Mouse (Mus musculus) urinary bladder, postnatal 25 days (tissue): ENCODE measurements at regions not wholly inside any gene's neighbourhood (a gene's known extent, or its start where the extent isn't known, plus 50 kb on each side); places are given as distances from the start of the nearest gene placed in this dataset.
A peak's percentile ranks its signal among the peaks of the same experiment; 100 is the strongest.

Source experiments
- DNase-seq: peaks from one replicate; pipeline ENCODE4 v3.0.0; 2022; ENCODE audit warnings: low spot score

DNA sequence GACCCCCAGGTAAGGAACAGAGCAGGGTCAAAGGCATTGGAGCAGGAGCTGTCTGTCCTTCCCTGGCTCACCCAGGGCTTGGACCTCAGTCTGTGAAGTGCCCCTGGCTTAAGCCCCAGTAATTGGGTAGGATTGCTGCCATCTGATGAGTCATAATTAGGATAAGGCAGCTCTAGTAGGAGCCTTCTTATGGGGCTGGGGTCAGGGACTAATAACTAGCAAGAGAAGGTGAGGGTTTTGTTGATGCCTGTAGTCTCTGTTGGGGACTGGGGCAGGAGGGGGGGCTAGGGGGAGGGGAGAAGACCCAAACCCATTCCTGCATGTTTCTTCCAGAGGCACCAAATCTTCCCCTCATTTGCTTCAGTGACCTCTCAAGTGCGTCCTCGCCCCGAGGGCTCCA is 172.4 kb upstream of the Mki67 start:
- DNase-seq = no peak

DNA sequence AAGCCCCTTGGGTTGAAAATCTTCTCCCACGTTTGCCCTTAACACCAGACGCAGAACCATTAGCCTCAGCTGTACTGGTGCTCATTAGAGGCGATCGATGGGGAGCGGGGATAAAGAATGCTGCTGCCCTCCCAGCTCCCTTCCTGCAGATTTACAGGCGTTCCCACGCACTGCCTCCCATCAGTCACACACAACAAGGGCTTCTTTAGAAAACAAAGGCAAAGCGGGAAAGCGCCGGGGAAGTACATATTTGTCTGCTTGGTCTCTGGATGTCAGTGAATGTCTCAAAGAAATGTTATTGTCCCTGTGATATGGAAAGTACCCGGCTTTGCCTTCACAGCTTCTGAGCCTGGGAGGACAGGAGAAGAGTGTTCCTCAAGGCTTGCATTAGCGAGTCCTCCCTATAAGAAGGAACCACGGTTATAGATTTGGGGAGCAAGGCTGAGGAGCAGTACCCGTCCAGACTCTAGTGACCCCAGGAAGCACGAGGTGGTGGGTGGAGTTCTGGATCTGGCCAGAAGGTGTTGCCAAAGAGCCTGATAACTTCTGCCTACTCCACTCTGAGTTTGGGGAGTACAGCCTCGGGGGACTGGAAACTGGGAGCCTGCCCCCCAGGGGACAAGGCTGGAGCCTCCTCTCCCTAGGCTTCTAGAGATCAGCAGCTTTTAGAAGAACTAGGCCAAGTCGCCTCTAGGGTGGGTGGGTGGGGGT is 173.0 kb upstream of the Mki67 start:
- DNase-seq = peak; percentile 12

DNA sequence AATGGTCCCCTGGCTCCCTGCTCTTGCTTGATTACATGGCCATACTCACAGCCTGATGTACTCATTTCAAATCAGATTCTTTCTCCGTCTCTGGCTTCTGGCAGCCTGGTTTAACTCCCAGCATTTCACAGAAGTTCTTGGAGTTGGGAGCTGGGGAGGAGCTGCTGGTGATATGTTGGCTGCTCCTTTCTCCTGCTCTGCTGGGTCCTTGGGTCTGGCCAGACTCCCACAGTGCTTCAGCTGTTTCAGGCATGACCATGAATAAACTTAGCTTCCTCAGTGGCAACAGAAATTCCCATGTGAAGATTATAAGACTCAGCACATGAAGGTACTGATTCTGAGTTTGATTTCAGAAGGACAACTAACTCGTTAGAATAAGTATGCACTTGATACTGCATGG is 182.7 kb upstream of the Mki67 start:
- DNase-seq = no peak

DNA sequence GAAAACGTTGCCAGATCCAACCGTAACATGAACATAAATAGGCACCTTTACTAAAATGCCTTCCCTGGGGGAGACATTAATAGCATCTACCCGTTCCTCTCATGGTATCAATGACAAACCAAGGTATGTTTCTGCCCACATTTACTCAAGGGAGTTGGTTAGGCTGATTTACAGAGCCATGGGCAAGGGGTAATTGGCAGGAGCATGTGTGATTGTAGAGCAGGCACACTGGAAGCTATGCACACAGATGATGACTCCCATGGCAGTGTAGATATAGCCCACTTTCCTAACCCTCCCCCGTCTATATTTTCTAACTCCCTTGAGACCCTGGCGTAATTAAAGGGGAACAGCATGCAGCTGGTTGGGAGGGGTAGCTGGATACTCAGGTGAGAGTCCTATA is 183.6 kb upstream of the Mki67 start:
- DNase-seq = no peak

GRCm38 (mm10) chr7:135900861-135901321 is 184.7 kb upstream of the Mki67 start:
- DNase-seq = no peak

DNA sequence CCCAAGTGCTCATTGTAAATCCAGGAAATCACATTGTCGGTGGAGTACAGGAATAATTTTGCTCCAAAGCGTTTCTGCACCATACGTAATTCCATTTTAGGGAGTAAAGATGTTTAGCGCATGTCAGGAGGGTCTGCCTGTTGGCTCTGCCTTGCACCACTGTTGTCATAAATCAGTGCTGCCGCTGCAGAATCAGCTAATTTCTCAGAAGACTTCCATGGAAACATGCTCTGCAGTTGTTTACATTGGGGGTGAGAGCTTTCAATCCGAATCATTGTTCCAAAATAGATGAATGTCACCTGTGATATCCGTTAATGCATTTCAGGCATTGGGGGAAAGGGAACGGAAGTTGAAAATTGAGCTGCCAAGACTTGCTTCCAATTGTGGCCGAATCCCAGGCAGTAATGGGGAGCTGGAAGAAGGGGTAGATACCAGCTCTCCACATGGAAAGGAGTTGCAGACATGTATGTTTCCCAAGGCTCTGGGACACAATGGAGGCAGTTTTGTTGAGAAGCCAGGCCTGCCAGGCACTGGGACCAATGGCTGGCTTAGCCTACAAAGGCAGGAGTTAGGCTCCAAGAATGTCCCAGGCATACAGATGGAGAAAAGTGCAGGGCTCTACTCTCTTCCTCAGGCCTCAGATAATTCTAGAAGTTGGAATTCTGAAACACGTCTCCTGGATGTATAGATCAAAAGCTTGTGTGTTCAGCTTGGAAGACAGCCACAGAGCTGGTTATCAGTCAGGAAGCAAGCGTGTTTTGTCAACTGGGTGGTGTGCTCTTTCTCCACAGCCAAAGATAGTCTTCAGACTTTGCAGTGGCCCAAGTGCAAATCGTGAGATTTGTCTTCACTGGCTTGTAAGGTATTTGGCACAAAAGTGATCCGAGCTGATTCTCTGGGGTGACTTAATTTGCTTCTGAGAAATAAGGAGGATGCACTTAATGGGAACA is 186.2 kb upstream of the Mki67 start:
- DNase-seq = no peak

DNA sequence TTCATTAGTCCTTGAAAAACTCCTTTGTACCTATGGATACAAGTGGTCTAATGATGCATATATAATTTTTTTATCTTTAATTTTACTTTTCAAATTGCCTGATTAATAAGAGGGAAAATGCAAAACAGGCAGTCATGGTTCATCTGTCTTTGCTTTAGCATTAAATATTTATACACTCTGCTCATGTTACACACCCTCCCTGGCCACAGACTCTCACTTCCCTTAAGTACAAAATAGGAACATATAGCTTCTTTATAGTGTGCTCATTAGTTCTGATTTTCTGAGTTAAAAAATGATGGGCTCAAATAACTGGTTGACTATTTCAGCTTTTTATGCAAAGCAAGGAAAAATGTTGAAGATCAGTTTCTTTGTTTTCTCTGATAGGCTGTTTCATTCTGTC is 195.2 kb upstream of the Mki67 start:
- no peak for DNase-seq

DNA sequence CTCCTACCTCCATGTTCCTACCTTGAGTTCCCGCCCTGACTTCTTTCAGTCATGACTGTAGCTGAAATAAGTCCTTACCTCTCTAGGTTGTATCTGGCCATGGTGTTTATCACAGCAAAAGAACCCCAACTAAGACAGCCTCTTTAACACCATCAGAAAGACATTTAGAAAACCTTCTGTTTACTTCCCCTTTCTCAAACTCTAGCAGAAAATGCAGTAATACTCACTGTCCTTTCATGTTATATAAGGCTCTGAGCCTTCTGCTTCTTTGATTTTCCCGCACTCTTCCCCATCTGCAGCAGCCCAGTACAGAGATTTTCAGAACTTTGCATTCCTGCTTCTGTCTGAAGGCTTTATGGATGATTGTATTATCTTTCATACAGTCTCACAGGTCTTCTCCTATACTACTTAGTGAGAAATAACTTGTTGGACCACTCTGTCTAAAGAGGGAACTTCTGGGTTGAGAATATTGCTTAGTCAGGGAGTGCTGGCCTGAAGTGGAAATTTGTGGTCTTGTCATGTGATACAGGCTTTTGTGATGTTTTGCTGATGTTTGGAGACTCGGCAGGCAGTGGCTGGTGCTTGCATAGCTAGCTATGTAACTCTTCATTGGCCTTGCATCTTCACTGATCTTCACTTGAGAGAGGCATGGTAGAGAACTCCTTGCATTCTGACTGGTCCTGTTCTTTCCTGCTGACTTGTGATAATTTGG is 197.9 kb upstream of the Mki67 start:
- DNase-seq = no peak

GRCm38 (mm10) chr7:135923876-135924275 is 207.7 kb upstream of the Mki67 start:
- DNase-seq = no peak

GRCm38 (mm10) chr7:135924641-135925040 is 208.5 kb upstream of the Mki67 start:
- no peak for DNase-seq

- DNase-seq = no peak
These were observed 213.9 kb upstream of the Mki67 start for GRCm38 (mm10) chr7:135930091-135930490.

- DNase-seq = no peak
These were observed 216.5 kb upstream of the Mki67 start for GRCm38 (mm10) chr7:135932595-135933175.

- DNase-seq = no peak
These were observed 219.0 kb upstream of the Mki67 start for GRCm38 (mm10) chr7:135935180-135935579.

GRCm38 (mm10) chr7:135937465-135937864 is 221.3 kb upstream of the Mki67 start:
- no peak for DNase-seq

GRCm38 (mm10) chr7:135939341-135939740 is 223.2 kb upstream of the Mki67 start:
- no peak for DNase-seq

- DNase-seq = no peak
These were observed 226.7 kb upstream of the Mki67 start for GRCm38 (mm10) chr7:135942826-135943225.

DNA sequence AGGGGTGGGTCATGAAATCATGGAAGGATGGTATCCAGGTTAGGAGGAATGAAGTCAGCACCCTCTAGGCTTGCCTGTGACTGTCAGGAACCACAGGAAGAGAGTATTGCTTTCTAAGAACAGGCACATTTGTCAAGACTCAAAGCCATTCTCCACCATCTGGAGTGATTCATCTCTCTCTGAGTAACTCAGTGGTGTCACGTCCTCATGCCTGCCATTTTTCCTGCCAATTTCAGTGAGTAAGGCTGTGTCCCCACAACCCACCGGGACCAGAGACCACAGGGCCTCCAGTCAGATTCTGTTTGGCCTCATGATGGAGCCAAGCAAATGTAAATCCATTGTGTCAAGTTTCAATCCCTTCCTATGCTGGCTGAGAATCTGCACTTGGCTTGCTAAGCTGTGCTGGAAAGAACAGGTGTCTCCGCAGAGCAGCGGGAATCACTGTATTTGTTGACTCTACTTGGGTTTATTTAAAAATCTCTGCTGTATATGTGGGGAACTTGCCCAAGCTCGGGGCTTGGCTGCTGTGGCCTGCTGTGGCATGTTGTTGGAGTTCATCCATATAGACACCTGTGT is 230.0 kb upstream of the Mki67 start:
- DNase-seq = no peak

DNA sequence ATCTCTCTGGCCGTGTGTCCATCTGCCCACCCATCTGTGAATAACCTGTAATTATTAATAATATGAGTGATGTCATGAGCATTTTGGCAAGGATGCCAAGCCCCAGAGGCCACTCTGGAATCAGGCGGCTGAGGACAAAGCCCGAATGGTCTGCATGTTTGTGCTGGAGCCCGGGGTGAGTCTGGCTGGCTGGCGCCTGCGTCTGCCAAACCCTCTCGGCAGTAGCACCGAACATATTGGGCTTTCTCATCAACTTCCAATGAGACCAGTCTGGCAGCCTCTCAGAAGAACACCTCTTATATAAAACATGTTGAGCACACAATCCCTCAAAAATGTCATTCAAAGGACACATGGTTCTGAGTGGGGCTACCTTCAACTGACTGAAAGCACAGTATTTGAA is 244.9 kb upstream of the Mki67 start:
- no peak for DNase-seq

DNA sequence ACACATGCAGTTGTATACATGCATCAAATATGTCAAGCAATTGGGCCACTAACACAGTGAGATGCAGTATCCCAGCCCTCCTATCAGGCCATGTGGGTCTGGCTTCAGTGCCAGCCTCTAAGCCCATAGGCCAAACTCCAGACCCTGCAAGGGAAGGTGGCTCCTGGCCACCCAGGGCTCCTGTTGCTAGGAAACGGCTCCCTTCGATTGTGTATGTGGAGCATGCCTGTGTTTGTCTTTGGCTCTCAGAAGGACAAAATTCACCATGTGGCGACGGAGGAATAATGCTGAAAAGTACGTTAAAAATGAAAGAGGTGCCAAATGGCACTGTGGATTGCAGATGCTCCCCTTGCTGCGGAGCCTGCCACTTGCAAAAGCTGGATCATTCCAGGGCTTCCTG is 249.4 kb upstream of the Mki67 start:
- DNase-seq = no peak

DNA sequence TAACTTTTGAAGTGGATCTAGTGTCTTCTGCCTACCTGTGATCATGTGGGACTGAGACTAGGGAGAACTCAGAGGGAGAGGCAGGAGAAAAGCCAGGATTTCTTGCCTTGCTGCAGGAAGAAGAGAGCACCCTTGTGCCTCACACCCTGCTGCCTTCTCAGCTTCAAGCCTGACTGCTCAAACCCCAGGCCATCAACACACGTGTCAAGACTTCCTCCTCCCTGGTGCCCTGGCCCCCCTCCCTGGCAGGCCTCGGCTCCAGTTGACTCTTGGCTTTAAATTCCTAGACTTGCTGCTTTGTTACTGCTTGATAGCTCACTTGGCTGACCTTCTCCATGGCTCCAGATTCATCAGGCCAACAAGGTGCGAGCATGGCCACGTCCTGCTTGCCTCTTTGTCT is 250.1 kb upstream of the Mki67 start:
- no peak for DNase-seq

- DNase-seq = no peak
These were observed 252.5 kb upstream of the Mki67 start for GRCm38 (mm10) chr7:135968638-135969037.

DNA sequence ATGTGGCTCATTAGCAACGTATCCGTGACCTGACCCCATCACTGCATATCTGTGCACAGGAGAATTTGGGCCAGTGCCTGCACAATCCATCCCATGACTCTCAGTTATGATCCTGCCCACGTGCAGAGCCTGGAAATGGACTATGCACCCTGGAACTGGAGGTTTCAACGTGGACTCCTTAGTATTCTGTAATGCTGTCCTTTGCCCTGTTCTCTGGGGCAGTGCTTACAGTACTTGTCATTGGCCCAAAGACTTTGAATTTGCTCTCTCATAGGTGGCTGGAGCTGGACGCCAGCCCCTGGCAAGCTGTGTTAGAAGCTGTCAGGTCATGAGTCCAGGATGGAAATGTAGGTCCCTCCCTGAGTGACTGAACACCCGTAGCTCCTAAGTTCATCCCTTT is 269.9 kb upstream of the Mki67 start:
- no peak for DNase-seq
